Mouse (Mus musculus) liver, postnatal 0 days (tissue): ENCODE measurements around the gene Parp3. TPM values are rescaled to one million over a fixed set of nuclear protein-coding genes. Genes with fewer than 3 reads are reported as not detected.

Experiments used
- ATAC-seq: fragments of 200-750 bp; cut with Nextera tagmentation; 2 replicates; pipeline ENCODE4 v1.8.0; 2017; ENCODE audit warnings: mild to moderate bottlenecking, moderate library complexity
- DNase-seq: peaks from one replicate; pipeline ENCODE4 v3.0.0-alpha.2; 2016
- H3K27ac ChIP-seq: fragments of 300-500 bp; sonication (generic); 2 replicates; pipeline ENCODE4 v1.5.1; 2014; ENCODE audit warnings: antibody characterized with exemption, moderate library complexity, mild to moderate bottlenecking, low read depth
- H3K27me3 ChIP-seq: fragments of 300-500 bp; sonication (generic); 2 replicates; pipeline ENCODE4 v1.6.1; 2014; ENCODE audit warnings: low read length, control low read depth, mixed read lengths; ENCODE audit not compliant: insufficient read depth
- H3K36me3 ChIP-seq: fragments of 300-500 bp; sonication (generic); replicated peaks from 2 replicates; pipeline ENCODE4 v1.6.1; 2014; ENCODE audit warnings: mild to moderate bottlenecking, control low read depth, low read length, moderate library complexity, mixed read lengths; ENCODE audit not compliant: insufficient read depth
- H3K4me1 ChIP-seq: fragments of 300-500 bp; sonication (generic); 2 replicates; pipeline ENCODE4 v1.6.1; 2014; ENCODE audit warnings: antibody characterized with exemption, mild to moderate bottlenecking, control low read depth; ENCODE audit not compliant: insufficient read depth
- H3K4me2 ChIP-seq: fragments of 300-500 bp; sonication (generic); 2 replicates; pipeline ENCODE4 v1.6.1; 2014; ENCODE audit warnings: low read depth, mild to moderate bottlenecking, low read length, moderate library complexity, mixed read lengths
- H3K4me3 ChIP-seq: fragments of 300-500 bp; sonication (generic); 2 replicates; pipeline ENCODE4 v1.5.1; 2014; ENCODE audit warnings: low read depth, low read length
- H3K9ac ChIP-seq: fragments of 300-500 bp; sonication (generic); replicated peaks from 2 replicates; pipeline ENCODE4 v1.6.1; 2014; ENCODE audit warnings: mild to moderate bottlenecking, moderate library complexity
- H3K9me3 ChIP-seq: fragments of 300-500 bp; sonication (generic); 2 replicates; pipeline ENCODE4 v1.6.1; 2016; ENCODE audit warnings: mild to moderate bottlenecking, control low read depth, low read length, mixed read lengths
- CTCF ChIP-seq: sonication (generic); IDR thresholded peaks from 2 replicates; pipeline ENCODE4 v1.5.1; 2016; ENCODE audit warnings: antibody characterized with exemption, low read depth
- EP300 ChIP-seq: IDR thresholded peaks from 2 replicates; pipeline ENCODE4 v1.6.1; 2016; ENCODE audit warnings: antibody characterized with exemption, low read depth, mild to moderate bottlenecking
- WGBS: fragments of 180-500 bp; shearing (Covaris S2); extraction: QIAGEN DNeasy Blood & Tissue Kit; methylation state at CpG from one replicate; pipeline ENCODE4 v1.1.7; 2014; ENCODE audit not compliant: insufficient replicate concordance; 5-methylcytosine and 5-hydroxymethylcytosine counted together
- polyA plus RNA-seq: library from polyadenylated mRNA; unstranded; fragments of >200 nt; fragmentation: Nextera tagmentation; extraction: Ambion mirVana; gene quantifications from 2 replicates; pipeline ENCODE4 v1.2.1, GENCODE M21; 2015

The Parp3 gene
- polyA plus RNA-seq, 1 experiment from 2014 or later, result 1.6 TPM

DNA sequence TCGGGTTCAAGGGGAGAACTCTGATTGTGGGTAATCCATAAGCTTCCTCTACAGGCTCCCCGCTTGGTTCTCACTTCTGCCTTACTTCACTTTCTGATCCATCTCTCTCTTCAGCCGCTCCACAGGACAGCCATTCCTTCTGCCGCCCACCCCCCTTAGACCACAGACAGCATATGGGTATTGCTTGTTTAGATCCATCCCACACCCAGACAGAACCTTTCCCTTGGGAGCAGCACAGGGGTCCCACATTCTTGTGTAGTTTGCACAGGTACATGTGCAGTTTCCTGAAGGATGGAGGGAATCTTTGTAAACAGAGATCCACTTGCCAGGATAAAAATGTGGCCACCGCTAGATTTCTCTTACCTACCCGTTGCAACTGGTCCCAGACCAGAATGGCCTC, 24.4 kb downstream of the Parp3 start:
- TF ChIP-seq CTCF, result no peak
- no peak for TF ChIP-seq EP300
- Histone ChIP-seq H3K9ac (no peak overlapping the region), H3K9me3 (no peaks in the 10 kb centered on the region), H3K4me1 (peaks cover 40% of the 10 kb centered on the region), H3K36me3 (no peaks in the 10 kb centered on the region), H3K4me3 (no peak overlapping the region), H3K27me3 (peaks cover 13% of the 10 kb centered on the region; the same call in 1 of the 2 replicates), H3K4me2 (no peak overlapping the region), H3K27ac (no peak overlapping the region; the same call in 1 of the 2 replicates)
- whole genome bisulfite sequencing, result 57% methylated on average over 6 of the region's 6 CpGs
- no peak for ATAC-seq
- no peak for DNase-seq

- ATAC-seq, result no peak
- 54% methylated on average over 2 of the region's 2 CpGs for WGBS
These were observed 24.9 kb downstream of the Parp3 start for GRCm38 (mm10) chr9:106451899-106452298.

GRCm38 (mm10) chr9:106451298-106451697, 25.5 kb downstream of the Parp3 start:
- DNase-seq (no peak), ATAC-seq (no peak)
- Histone ChIP-seq H3K4me2 (peak overlapping the region; percentile 35; the same call in 1 of the 2 replicates), H3K9me3 (no peaks in the 10 kb centered on the region), H3K4me1 (peaks cover 50% of the 10 kb centered on the region), H3K9ac (no peak overlapping the region), H3K27me3 (peaks cover 13% of the 10 kb centered on the region; the same call in 1 of the 2 replicates), H3K27ac (no peak overlapping the region), H3K36me3 (no peaks in the 10 kb centered on the region), H3K4me3 (no peak overlapping the region)
- TF ChIP-seq CTCF, result no peak
- TF ChIP-seq EP300, result no peak
- 72% methylated on average over 11 of the region's 11 CpGs for WGBS

More at GRCm38 (mm10) chr9:106451899-106452298, 24.9 kb downstream of the Parp3 start:
- no peak for DNase-seq
- Histone ChIP-seq H3K4me1 (peaks cover 45% of the 10 kb centered on the region), H3K9me3 (no peaks in the 10 kb centered on the region), H3K27ac (no peak overlapping the region), H3K4me2 (no peak overlapping the region), H3K27me3 (peaks cover 13% of the 10 kb centered on the region; the same call in 1 of the 2 replicates), H3K36me3 (no peaks in the 10 kb centered on the region), H3K4me3 (no peak overlapping the region), H3K9ac (no peak overlapping the region)
- no peak for TF ChIP-seq EP300
- no peak for TF ChIP-seq CTCF

DNA sequence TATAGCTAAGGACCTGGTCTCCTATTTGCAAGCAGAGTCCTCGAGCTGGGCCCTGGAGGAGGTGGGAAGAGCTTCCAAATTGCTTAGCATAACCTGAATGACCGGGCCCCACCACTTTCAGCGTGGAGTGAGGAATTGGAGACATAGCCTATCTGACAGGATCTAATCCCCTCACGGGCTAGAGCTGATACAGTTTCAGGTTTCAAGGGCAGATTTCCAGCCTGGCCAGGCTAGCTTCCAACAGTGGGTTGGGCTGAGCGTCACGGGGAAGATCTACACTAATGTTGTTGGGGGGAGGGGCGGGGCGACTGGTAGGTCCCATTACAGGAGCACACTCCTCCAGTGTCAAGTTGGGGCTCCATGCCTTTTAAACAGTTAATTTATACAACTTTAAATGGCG, 26.1 kb downstream of the Parp3 start:
- Histone ChIP-seq H3K4me2 (peak overlapping the region; percentile 35), H3K27me3 (peaks cover 13% of the 10 kb centered on the region; the same call in 1 of the 2 replicates), H3K4me3 (no peak overlapping the region), H3K36me3 (no peaks in the 10 kb centered on the region), H3K9me3 (no peaks in the 10 kb centered on the region), H3K4me1 (peaks cover 54% of the 10 kb centered on the region), H3K9ac (no peak overlapping the region), H3K27ac (no peak overlapping the region)
- TF ChIP-seq CTCF, result no peak
- TF ChIP-seq EP300, result no peak
- DNase-seq (peak; percentile 69), ATAC-seq (no peak)
- WGBS, result 47% methylated on average over 9 of the region's 9 CpGs

DNA sequence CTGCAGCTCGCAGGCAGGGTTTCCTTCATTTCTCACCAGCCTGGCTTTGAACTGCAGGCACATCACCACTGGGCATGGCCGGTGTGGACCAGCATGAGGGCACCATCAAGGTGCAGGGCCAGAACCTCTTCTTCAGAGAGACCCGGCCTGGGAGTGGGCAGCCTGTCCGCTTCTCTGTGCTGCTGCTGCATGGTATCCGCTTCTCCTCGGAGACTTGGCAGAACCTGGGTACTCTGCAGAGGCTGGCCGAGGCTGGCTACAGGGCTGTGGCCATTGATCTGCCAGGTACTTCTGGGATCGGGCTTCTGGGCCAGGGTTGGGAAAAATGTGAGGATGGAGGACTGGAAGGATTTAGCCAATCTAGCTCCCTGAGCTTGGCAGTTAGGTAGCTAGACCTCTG, 26.8 kb downstream of the Parp3 start:
- DNase-seq (no peak), ATAC-seq (no peak)
- Histone ChIP-seq H3K27me3 (peaks cover 13% of the 10 kb centered on the region; the same call in 1 of the 2 replicates), H3K4me2 (peak overlapping the region; percentile 35), H3K9ac (0 out of 2 replicates have a peak overlapping the region, but pooled peaks have one; percentile 7), H3K9me3 (no peaks in the 10 kb centered on the region), H3K4me1 (peaks cover 56% of the 10 kb centered on the region), H3K27ac (no peak overlapping the region), H3K4me3 (no peak overlapping the region), H3K36me3 (no peaks in the 10 kb centered on the region)
- TF ChIP-seq CTCF (no peak), EP300 (no peak)
- WGBS, result 76% methylated on average over 8 of the region's 8 CpGs

DNA sequence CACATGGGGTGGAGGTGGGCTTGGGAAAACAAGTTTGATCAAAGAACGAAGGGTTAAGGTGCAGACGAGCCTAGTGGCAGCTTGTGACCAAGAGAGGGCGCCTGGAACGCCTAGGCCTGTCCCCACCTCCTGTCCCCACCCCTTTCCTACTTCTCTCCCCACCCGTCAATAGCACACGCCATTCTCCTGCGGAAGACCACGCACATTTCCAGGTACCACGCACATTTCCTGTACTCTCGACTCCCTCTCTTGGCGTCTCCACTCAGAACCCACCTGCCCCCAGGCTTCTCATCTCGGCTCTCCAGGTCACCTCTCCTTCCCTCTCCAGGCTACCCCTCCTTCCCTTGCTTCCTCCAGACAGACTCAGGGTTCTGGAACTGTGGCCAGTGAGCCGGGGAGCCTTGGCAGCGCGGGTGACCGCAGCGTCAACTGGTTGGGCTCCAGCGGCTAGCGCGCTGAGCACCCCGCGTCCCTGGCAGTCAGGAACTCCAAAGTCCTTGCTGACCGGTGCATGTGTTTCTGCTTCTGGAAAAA, 28.2 kb downstream of the Parp3 start:
- H3K9ac ChIP-seq, result peak overlapping the region; percentile 71
- TF ChIP-seq EP300, result no peak
- peak; percentile 77 for TF ChIP-seq CTCF
- H3K36me3 ChIP-seq, result no peaks in the 10 kb centered on the region
- H3K9me3 ChIP-seq, result no peaks in the 10 kb centered on the region
- H3K27ac ChIP-seq, result peak overlapping the region; percentile 88
- peak; percentile 73 for DNase-seq
- H3K4me2 ChIP-seq, result peak overlapping the region; percentile 78
- H3K27me3 ChIP-seq, result 0 out of 2 replicates have a peak, but pooled peaks cover 8% of the 10 kb centered on the region
- under 1% methylated on average over 23 of the region's 23 CpGs for WGBS
- peaks cover 55% of the 10 kb centered on the region for H3K4me1 ChIP-seq
- peak; percentile 41 for ATAC-seq
- H3K4me3 ChIP-seq, result peak overlapping the region; percentile 51
